Mouse (Mus musculus) lung, postnatal 0 days (tissue): ENCODE measurements around the gene Zfp354b.

Experiments
- CTCF ChIP-seq: IDR thresholded peaks from 2 replicates; pipeline ENCODE4 v1.5.1; 2016; ENCODE audit warnings: antibody characterized with exemption, mild to moderate bottlenecking
- EP300 ChIP-seq: IDR thresholded peaks from 2 replicates; pipeline ENCODE4 v1.6.1; 2016; ENCODE audit warnings: antibody characterized with exemption, mild to moderate bottlenecking, control low read depth

GRCm38 (mm10) chr11:50977216-50977615, 45.8 kb upstream of the Zfp354b start:
- no peak for TF ChIP-seq CTCF
- TF ChIP-seq EP300: no peak
